Mouse (Mus musculus) liver, postnatal 0 days (tissue): ENCODE results near the gene Osbp.

Experiments
- CTCF ChIP-seq: sonication (generic); IDR thresholded peaks from 2 replicates; pipeline ENCODE4 v1.5.1; 2016; ENCODE audit warnings: antibody characterized with exemption, low read depth
- EP300 ChIP-seq: IDR thresholded peaks from 2 replicates; pipeline ENCODE4 v1.6.1; 2016; ENCODE audit warnings: antibody characterized with exemption, low read depth, mild to moderate bottlenecking

DNA sequence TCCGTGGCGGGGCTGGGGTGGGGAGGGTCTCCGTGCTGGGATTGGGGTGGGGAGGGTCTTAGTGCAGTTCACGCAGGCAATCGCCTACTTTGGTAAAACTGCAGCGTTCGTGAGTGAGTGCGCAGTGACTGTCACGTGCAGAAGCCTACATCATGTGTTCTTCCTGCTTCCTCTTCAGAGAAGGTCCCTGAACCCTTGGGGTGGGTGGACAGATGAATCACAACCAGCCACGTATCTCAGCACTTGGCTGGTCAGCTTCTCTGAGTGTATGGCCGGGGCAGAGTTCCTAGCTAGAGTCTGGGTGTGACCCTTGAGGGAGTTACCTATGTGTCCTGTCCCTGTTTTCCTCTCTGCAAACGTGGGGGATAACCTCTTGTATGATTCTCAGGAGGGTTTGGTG is 47.5 kb downstream of the Osbp start:
- TF ChIP-seq CTCF: no peak
- no peak for TF ChIP-seq EP300
